Mouse (Mus musculus): Measurements from ENCODE around the gene Tas2r102.

The Tas2r102 gene

DNA sequence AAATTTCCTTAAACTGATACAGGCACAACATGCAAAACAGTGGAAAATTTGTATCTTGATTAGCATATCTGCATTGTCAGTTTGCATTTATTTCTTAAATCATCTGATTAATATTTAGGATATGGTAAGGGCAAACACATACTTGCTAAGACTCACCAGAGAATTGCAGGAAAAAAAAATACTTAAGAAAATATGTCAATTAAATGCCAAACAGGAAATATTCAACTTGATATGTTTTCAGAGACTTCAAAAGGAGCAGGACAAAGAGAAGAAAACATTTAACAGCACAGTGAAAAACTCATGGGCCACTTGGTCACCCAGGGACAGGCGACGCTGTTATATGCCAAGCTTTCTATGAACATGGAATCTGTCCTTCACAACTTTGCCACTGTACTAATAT, at the start of gene Tas2r102:
Gene Tas2r102, plus strand, starts transcription at position 301 of the 400 bp plus-strand sequence.
- DNase-seq, result no peak

DNA sequence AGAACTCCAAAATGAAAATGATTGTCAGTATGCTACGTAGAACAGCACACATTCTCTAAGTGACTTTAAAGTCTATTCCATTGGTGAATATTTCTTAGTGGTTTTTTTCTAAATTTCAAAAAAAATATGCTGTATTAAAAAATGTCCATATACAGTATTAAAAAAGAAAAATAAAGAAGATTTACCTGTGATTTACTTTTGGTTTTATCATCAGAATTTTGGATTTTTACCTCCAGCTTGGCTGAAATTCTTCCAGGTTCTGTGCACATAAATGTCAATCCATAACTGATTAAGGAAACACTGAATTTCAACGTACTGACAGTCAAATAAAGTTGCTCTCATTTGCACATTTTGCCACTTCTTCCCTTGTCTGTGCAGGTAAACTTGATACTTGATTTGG, 24.0 kb upstream of the Tas2r102 start, which contains the start of gene Tas2r115:
Gene Tas2r115, minus strand, starts transcription at position 101 of the 400 bp plus-strand sequence.
- DNase-seq, result no peak

DNA sequence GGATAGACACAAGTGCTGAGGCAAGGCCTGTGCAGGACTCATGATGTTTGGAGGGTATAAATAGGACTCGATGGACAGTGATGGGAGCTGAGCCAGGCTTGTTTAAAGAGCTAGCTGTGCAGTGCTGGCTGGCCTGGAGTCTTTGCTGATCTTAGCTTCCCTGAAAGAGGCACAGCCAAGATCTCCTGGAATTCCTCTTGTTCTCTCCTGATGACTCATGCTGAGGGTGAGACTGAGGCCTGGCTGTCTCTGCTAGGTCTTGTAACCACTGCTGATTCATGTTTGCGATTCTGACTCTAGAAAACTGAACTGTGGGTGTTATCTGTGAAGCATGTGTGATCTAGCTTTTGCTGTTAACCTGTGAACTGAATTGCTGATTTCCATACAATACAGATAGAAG, 11.7 kb upstream of the Tas2r102 start:
- DNase-seq, result no peak

DNA sequence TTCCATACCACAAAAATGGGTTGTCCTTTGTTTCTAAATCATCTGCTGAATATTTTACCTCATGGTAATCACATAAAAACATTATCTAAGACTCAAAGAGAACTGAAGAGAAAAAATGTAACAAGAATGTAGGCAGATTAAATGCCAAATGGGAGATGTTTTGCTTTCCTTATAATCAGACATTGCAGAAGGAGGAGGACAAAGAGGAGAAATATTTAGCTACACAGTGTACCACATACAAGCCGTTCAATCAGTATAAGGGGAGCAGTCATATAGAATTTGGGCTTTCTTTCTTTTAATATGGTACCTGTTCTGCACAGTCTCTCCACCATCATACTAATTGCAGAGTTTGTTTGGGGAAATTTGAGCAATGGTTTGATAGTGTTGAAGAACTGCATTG, 7.5 kb upstream of the Tas2r102 start, which contains the start of gene Tas2r124:
Gene Tas2r124, plus strand, starts transcription at position 301 of the 400 bp plus-strand sequence.
- no peak for DNase-seq

DNA sequence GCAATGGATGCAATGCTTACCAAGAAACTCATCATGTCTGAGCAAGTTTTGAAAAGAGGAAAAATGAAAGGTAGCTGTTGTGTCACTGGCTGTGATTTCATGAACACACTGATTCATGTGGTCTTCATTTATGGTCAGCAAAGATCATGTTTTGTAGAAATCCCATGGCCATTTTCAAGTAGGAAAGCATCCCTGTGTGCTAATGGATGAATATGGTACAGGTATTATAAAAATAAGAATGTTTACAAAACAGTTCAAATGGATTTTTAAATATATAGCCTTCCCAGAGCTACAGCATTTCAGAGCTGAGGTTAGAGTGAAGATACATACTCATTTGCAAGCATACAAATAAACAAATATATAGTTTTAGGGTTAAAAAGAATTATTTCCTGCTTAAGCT, 16.1 kb downstream of the Tas2r102 start, which contains the start of gene Tas2r136:
Gene Tas2r136, minus strand, starts transcription at position 101 of the 400 bp plus-strand sequence.
- DNase-seq, result no peak

DNA sequence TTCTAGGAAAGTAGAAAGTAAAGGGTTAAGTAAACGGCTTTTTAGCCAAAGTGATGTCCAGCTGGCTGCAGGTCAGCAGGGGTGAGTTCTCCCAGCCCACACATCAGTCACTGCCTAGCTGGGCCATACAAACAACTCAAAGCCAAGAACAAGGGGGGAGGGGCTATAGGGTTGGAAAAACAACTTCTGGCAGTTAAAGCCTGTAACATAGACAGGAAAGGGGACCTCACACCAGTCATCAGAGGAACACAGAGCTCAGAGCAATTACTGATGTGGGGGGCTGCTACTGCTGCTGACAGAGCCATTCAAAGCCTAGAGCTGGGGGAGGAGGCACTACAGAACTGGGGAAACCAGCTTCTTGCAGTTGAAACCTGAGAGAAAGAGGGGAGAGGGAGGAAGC, 33.5 kb downstream of the Tas2r102 start:
- no peak for DNase-seq

DNA sequence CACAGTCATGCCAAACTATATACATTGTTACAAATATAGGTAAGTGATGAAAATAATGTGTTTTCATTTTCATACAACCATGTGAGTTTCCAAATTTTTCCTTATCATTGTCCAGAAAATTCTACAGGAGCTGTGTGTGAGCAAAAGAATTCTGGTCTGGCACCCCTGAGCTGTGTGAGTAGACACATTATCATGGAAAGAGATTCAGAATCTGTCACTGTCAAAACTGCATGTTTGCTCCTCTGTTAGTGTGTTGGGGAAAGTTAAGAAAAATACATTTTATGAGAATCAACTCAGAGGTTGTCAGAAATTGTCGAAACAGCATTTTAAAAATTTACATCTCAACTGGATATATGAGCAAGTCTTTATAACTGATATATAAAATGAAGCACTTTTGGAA, 40.6 kb downstream of the Tas2r102 start, which contains the start of gene Tas2r117:
Gene Tas2r117, plus strand, starts transcription at position 301 of the 400 bp plus-strand sequence.
- no peak for DNase-seq
